Mouse (Mus musculus): Measurements from ENCODE around the gene Vwa7. TPM values are rescaled to one million over a fixed set of nuclear protein-coding genes. Genes with fewer than 3 reads are reported as not detected.

The Vwa7 gene
- total RNA-seq, 1 experiment = 0.31 TPM

- no peak for DNase-seq (ENCODE audit: low read depth, low spot score)
- TF ChIP-seq ZC3H11A (IDR thresholded peaks at IDR 0.05; ENCODE audit: borderline replicate concordance, low read depth, low read length) (no peak), HCFC1 (IDR thresholded peaks at IDR 0.05; ENCODE audit: borderline replicate concordance, insufficient read depth, low read length) (no peak), ZNF384 (IDR thresholded peaks at IDR 0.05; ENCODE audit: low read depth, low read length) (no peak), MAFK (IDR thresholded peaks at IDR 0.05; ENCODE audit: insufficient read depth, low read depth, low read length) (no peak), CHD2 (IDR thresholded peaks at IDR 0.05; ENCODE audit: low read depth, low read length) (no peak)
- Histone ChIP-seq H3K4me3 (ENCODE audit: insufficient read depth in 1 of 2, low read depth in 1 of 2, low read length in 2 of 2, poor library complexity in 1 of 2, severe bottlenecking in 1 of 2) (no peak overlapping the region), H3K4me1 (ENCODE audit: control insufficient read depth in 2 of 2, insufficient read depth in 2 of 2, low read length in 2 of 2, poor library complexity in 1 of 2) (peaks cover 0 to 8% of the 10 kb centered on the region in 2 experiments; a peak in 1 of 4 replicates), H3K36me3 (ENCODE audit: control insufficient read depth, insufficient read depth, low read length, poor library complexity, severe bottlenecking) (peaks cover 79% of the 10 kb centered on the region), H3K9ac (ENCODE audit: insufficient read depth, low read depth, low read length, poor library complexity, severe bottlenecking) (no peak overlapping the region), H3K27ac (ENCODE audit: insufficient read depth, low read depth, low read length, poor library complexity, severe bottlenecking) (no peak overlapping the region), H3K9me3 (ENCODE audit: control insufficient read depth, insufficient read depth, low read depth, low read length) (no peaks in the 10 kb centered on the region)
- in situ Hi-C loops (cut with MboI; ENCODE audit: low sequenced_read_pairs in 2 of 2, unreplicated experiment in 2 of 2) = loop anchor here in 1 of 2 experiments (25.0 kb wide), 1 partner anchor 99 kb away; the partner anchor contains the start of genes Csnk2b, Gpank1, Ly6g5b and Ly6g5c
These were observed 3.2 kb upstream of the Vwa7 start for GRCm38 (mm10) chr17:35013221-35013620.

- no peak overlapping the region; a peak in 1 of 4 replicates for H3K4me3 ChIP-seq (ENCODE audit: insufficient read depth in 1 of 2, low read depth in 1 of 2, low read length in 2 of 2, poor library complexity in 1 of 2, severe bottlenecking in 1 of 2)
- peaks cover 64% of the 10 kb centered on the region for H3K36me3 ChIP-seq (ENCODE audit: control insufficient read depth, insufficient read depth, low read length, poor library complexity, severe bottlenecking)
- in situ Hi-C loops (cut with MboI; ENCODE audit: low sequenced_read_pairs in 2 of 2, unreplicated experiment in 2 of 2) = loop anchor here in 1 of 2 experiments (25.0 kb wide), 1 partner anchor 97 kb away; the partner anchor contains the start of genes Csnk2b, Gpank1, Ly6g5b and Ly6g5c
- no peak for DNase-seq (ENCODE audit: low read depth, low spot score)
- no peak overlapping the region for H3K27ac ChIP-seq (ENCODE audit: insufficient read depth, low read depth, low read length, poor library complexity, severe bottlenecking)
- no peaks in the 10 kb centered on the region for H3K9me3 ChIP-seq (ENCODE audit: control insufficient read depth, insufficient read depth, low read depth, low read length)
- H3K4me1 ChIP-seq (ENCODE audit: control insufficient read depth in 2 of 2, insufficient read depth in 2 of 2, low read length in 2 of 2, poor library complexity in 1 of 2) = peaks cover 0 to 8% of the 10 kb centered on the region in 2 experiments; a peak in 1 of 4 replicates
- TF ChIP-seq CHD2 (IDR thresholded peaks at IDR 0.05; ENCODE audit: low read depth, low read length) = no peak
- no peak for TF ChIP-seq ZC3H11A (IDR thresholded peaks at IDR 0.05; ENCODE audit: borderline replicate concordance, low read depth, low read length)
- TF ChIP-seq MAFK (IDR thresholded peaks at IDR 0.05; ENCODE audit: insufficient read depth, low read depth, low read length) = no peak
- TF ChIP-seq HCFC1 (IDR thresholded peaks at IDR 0.05; ENCODE audit: borderline replicate concordance, insufficient read depth, low read length) = no peak
- TF ChIP-seq ZNF384 (IDR thresholded peaks at IDR 0.05; ENCODE audit: low read depth, low read length) = no peak
- H3K9ac ChIP-seq (ENCODE audit: insufficient read depth, low read depth, low read length, poor library complexity, severe bottlenecking) = no peak overlapping the region
These were observed 1.1 kb upstream of the Vwa7 start for GRCm38 (mm10) chr17:35015296-35015695.

GRCm38 (mm10) chr17:35016791-35017705 lies 669 bp downstream of the Vwa7 start:
- in situ Hi-C loops (cut with MboI; ENCODE audit: low sequenced_read_pairs in 2 of 2, unreplicated experiment in 2 of 2) = loop anchor here in 1 of 2 experiments (25.0 kb wide), 1 partner anchor 95 kb away; the partner anchor contains the start of genes Csnk2b, Gpank1, Ly6g5b and Ly6g5c
- no peak for TF ChIP-seq MAFK (IDR thresholded peaks at IDR 0.05; ENCODE audit: insufficient read depth, low read depth, low read length)
- no peak for TF ChIP-seq CHD2 (IDR thresholded peaks at IDR 0.05; ENCODE audit: low read depth, low read length)
- no peak for TF ChIP-seq ZNF384 (IDR thresholded peaks at IDR 0.05; ENCODE audit: low read depth, low read length)
- no peak for TF ChIP-seq HCFC1 (IDR thresholded peaks at IDR 0.05; ENCODE audit: borderline replicate concordance, insufficient read depth, low read length)
- TF ChIP-seq ZC3H11A (IDR thresholded peaks at IDR 0.05; ENCODE audit: borderline replicate concordance, low read depth, low read length) = no peak
- H3K4me1 ChIP-seq (ENCODE audit: control insufficient read depth in 2 of 2, insufficient read depth in 2 of 2, low read length in 2 of 2, poor library complexity in 1 of 2) = peaks cover 2 to 14% of the 10 kb centered on the region in 2 experiments; a peak in 2 of 4 replicates
- no peak for DNase-seq (ENCODE audit: low read depth, low spot score)
- H3K27ac ChIP-seq (ENCODE audit: insufficient read depth, low read depth, low read length, poor library complexity, severe bottlenecking) = no peak overlapping the region
- peaks cover 47% of the 10 kb centered on the region for H3K36me3 ChIP-seq (ENCODE audit: control insufficient read depth, insufficient read depth, low read length, poor library complexity, severe bottlenecking)
- H3K9ac ChIP-seq (ENCODE audit: insufficient read depth, low read depth, low read length, poor library complexity, severe bottlenecking) = no peak overlapping the region
- no peaks in the 10 kb centered on the region for H3K9me3 ChIP-seq (ENCODE audit: control insufficient read depth, insufficient read depth, low read depth, low read length)
- no peak overlapping the region for H3K4me3 ChIP-seq (ENCODE audit: insufficient read depth in 1 of 2, low read depth in 1 of 2, low read length in 2 of 2, poor library complexity in 1 of 2, severe bottlenecking in 1 of 2)

GRCm38 (mm10) chr17:35017706-35018030 lies 1.3 kb downstream of the Vwa7 start:
- Histone ChIP-seq H3K4me3 (ENCODE audit: insufficient read depth in 1 of 2, low read depth in 1 of 2, low read length in 2 of 2, poor library complexity in 1 of 2, severe bottlenecking in 1 of 2) (no peak overlapping the region), H3K27ac (ENCODE audit: insufficient read depth, low read depth, low read length, poor library complexity, severe bottlenecking) (no peak overlapping the region), H3K4me1 (ENCODE audit: control insufficient read depth in 2 of 2, insufficient read depth in 2 of 2, low read length in 2 of 2, poor library complexity in 1 of 2) (peaks cover 2 to 14% of the 10 kb centered on the region in 2 experiments; a peak in 2 of 4 replicates), H3K9me3 (ENCODE audit: control insufficient read depth, insufficient read depth, low read depth, low read length) (no peaks in the 10 kb centered on the region), H3K36me3 (ENCODE audit: control insufficient read depth, insufficient read depth, low read length, poor library complexity, severe bottlenecking) (peaks cover 40% of the 10 kb centered on the region), H3K9ac (ENCODE audit: insufficient read depth, low read depth, low read length, poor library complexity, severe bottlenecking) (no peak overlapping the region)
- in situ Hi-C loops (cut with MboI; ENCODE audit: low sequenced_read_pairs in 2 of 2, unreplicated experiment in 2 of 2) = loop anchor here in 1 of 2 experiments (25.0 kb wide), 1 partner anchor 95 kb away; the partner anchor contains the start of genes Csnk2b, Gpank1, Ly6g5b and Ly6g5c
- no peak for DNase-seq (ENCODE audit: low read depth, low spot score)
- TF ChIP-seq MAFK (IDR thresholded peaks at IDR 0.05; ENCODE audit: insufficient read depth, low read depth, low read length) = no peak
- TF ChIP-seq ZC3H11A (IDR thresholded peaks at IDR 0.05; ENCODE audit: borderline replicate concordance, low read depth, low read length) = no peak
- no peak for TF ChIP-seq HCFC1 (IDR thresholded peaks at IDR 0.05; ENCODE audit: borderline replicate concordance, insufficient read depth, low read length)
- no peak for TF ChIP-seq CHD2 (IDR thresholded peaks at IDR 0.05; ENCODE audit: low read depth, low read length)
- no peak for TF ChIP-seq ZNF384 (IDR thresholded peaks at IDR 0.05; ENCODE audit: low read depth, low read length)

Data from ES-E14 (cell line).